Mouse (Mus musculus): Measurements from ENCODE around the gene Atf6b.

The Atf6b gene

GRCm38 (mm10) chr17:34699575-34700408 lies 52.8 kb downstream of the Atf6b start:
- no peak for DNase-seq (ENCODE audit: low spot score)

DNA sequence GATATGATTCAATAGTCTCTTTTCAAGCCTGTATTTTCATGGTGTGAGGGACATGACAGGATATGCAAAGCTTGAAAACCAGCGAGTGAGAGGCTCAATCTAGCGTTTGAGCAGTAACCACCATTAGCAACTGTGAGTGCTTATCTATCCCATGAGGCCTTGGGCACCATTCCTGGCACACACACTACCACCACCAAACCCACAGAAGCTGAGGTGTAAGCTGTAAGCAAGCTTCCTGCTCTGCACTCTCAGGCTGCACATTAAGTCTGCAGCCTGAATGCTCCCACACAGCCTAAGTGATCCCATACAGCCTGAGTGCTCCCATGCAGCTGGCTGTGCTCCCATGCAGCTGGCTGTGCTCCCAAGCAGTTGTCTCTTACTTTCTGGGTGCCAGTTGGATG lies 53.7 kb downstream of the Atf6b start:
- DNase-seq (ENCODE audit: low spot score) = no peak
